Mouse (Mus musculus): ENCODE data around the gene Angel2.

Angel2 gene

GRCm38 (mm10) chr1:190930181-190930580, 5.3 kb downstream of the Angel2 start:
- no peak for DNase-seq

- DNase-seq = no peak
Measured at GRCm38 (mm10) chr1:190939803-190940202, 14.9 kb downstream of the Angel2 start.

- DNase-seq = peak; percentile 67
Measured at GRCm38 (mm10) chr1:190944109-190944760, 19.3 kb downstream of the Angel2 start.

GRCm38 (mm10) chr1:190947986-190948385, 23.1 kb downstream of the Angel2 start:
- no peak for DNase-seq

GRCm38 (mm10) chr1:190948439-190948838, 23.5 kb downstream of the Angel2 start:
- DNase-seq = no peak

GRCm38 (mm10) chr1:190948846-190949245, 23.9 kb downstream of the Angel2 start:
- no peak for DNase-seq

- no peak for DNase-seq
Measured at GRCm38 (mm10) chr1:190951014-190951413, 26.1 kb downstream of the Angel2 start.

- DNase-seq = no peak
Measured at GRCm38 (mm10) chr1:190953009-190953408, 28.1 kb downstream of the Angel2 start.

GRCm38 (mm10) chr1:190958821-190959220, 33.9 kb downstream of the Angel2 start:
- no peak for DNase-seq

GRCm38 (mm10) chr1:190962760-190963159, 37.8 kb downstream of the Angel2 start:
- no peak for DNase-seq

GRCm38 (mm10) chr1:190964992-190965780, 40.3 kb downstream of the Angel2 start:
- DNase-seq = no peak

GRCm38 (mm10) chr1:190968010-190968409, 43.1 kb downstream of the Angel2 start:
- DNase-seq = no peak

- no peak for DNase-seq
Measured at GRCm38 (mm10) chr1:190971708-190972610, 47.0 kb downstream of the Angel2 start.

GRCm38 (mm10) chr1:190972612-190973192, 47.8 kb downstream of the Angel2 start:
- DNase-seq = no peak

GRCm38 (mm10) chr1:190974191-190974590, 49.3 kb downstream of the Angel2 start:
- DNase-seq = no peak

- DNase-seq = no peak
Measured at GRCm38 (mm10) chr1:190974833-190975232, 49.9 kb downstream of the Angel2 start.

GRCm38 (mm10) chr1:190976887-190977573, 52.1 kb downstream of the Angel2 start:
- no peak for DNase-seq

- DNase-seq = no peak
Measured at GRCm38 (mm10) chr1:190978001-190978400, 53.1 kb downstream of the Angel2 start.

GRCm38 (mm10) chr1:190978511-190979073, 53.7 kb downstream of the Angel2 start:
- peak; percentile 60 for DNase-seq

GRCm38 (mm10) chr1:190979100-190979563, 54.2 kb downstream of the Angel2 start, which contains the start of gene Vash2:
TSS of gene Vash2 (minus strand) at chr1:190979296.
- DNase-seq = peak; percentile 86

- no peak for DNase-seq
Measured at GRCm38 (mm10) chr1:190980470-190980869, 55.6 kb downstream of the Angel2 start.

- DNase-seq = no peak
Measured at GRCm38 (mm10) chr1:190981412-190981811, 56.5 kb downstream of the Angel2 start.
